Mouse (Mus musculus) monocyte, adult 5-6 weeks (primary cell): Measurements from ENCODE around the gene Gipc1. TPM values are rescaled to one million over a fixed set of nuclear protein-coding genes. Genes with fewer than 3 reads are reported as not detected.

Source experiments
- ATAC-seq: fragments of 153-309, 156-312 bp; replicated peaks from 2 replicates; pipeline ENCODE4 v1.8.0; 2017; ENCODE audit warnings: mild to moderate bottlenecking; ENCODE audit not compliant: low TSS enrichment, insufficient number of reproducible peaks, severe bottlenecking, poor library complexity, low FRiP score
- total RNA-seq: library from RNA; stranded (forward); fragments of 200-1000, 200-491, 200-594 nt; gene quantifications from 3 replicates; pipeline ENCODE4 v1.2.3, GENCODE M21; 2017

Gene Gipc1
- total RNA-seq, 1 experiment from 2014 or later = 21.9 TPM

GRCm38 (mm10) chr8:83668010-83668916, 15.8 kb downstream of the Gipc1 start:
- no peak for ATAC-seq

GRCm38 (mm10) chr8:83669013-83669412, 16.5 kb downstream of the Gipc1 start:
- no peak for ATAC-seq

- no peak for ATAC-seq
Measured at GRCm38 (mm10) chr8:83672936-83673335, 20.5 kb downstream of the Gipc1 start.

GRCm38 (mm10) chr8:83674497-83674896, 22.0 kb downstream of the Gipc1 start:
- ATAC-seq = no peak

- no peak for ATAC-seq
Measured at GRCm38 (mm10) chr8:83679866-83680265, 27.4 kb downstream of the Gipc1 start.

GRCm38 (mm10) chr8:83680603-83681002, 28.1 kb downstream of the Gipc1 start:
- no peak for ATAC-seq

GRCm38 (mm10) chr8:83681099-83681498, 28.6 kb downstream of the Gipc1 start:
- ATAC-seq = no peak

GRCm38 (mm10) chr8:83684517-83684916, 32.0 kb downstream of the Gipc1 start:
- no peak for ATAC-seq

- ATAC-seq = no peak
Measured at GRCm38 (mm10) chr8:83689264-83689663, 36.8 kb downstream of the Gipc1 start.

GRCm38 (mm10) chr8:83693609-83694236, 41.2 kb downstream of the Gipc1 start:
- ATAC-seq = peak; percentile 73

- ATAC-seq = no peak
Measured at GRCm38 (mm10) chr8:83694369-83695160, 42.1 kb downstream of the Gipc1 start.

- no peak for ATAC-seq
Measured at GRCm38 (mm10) chr8:83695351-83696106, 43.1 kb downstream of the Gipc1 start.

- ATAC-seq = no peak
Measured at GRCm38 (mm10) chr8:83697374-83698220, 45.1 kb downstream of the Gipc1 start.

GRCm38 (mm10) chr8:83698291-83698660, 45.8 kb downstream of the Gipc1 start:
- peak; percentile 67 for ATAC-seq

GRCm38 (mm10) chr8:83698661-83699453, 46.4 kb downstream of the Gipc1 start, which contains the start of gene Pkn1:
Gene Pkn1 (minus strand): TSS chr8:83699179.
- ATAC-seq = no peak

GRCm38 (mm10) chr8:83699566-83699965, 47.1 kb downstream of the Gipc1 start:
- ATAC-seq = no peak
